Mouse (Mus musculus) midbrain, embryonic 15.5 days (tissue): ENCODE measurements around the gene Sprr2e. TPM values are rescaled to one million over a fixed set of nuclear protein-coding genes. Genes with fewer than 3 reads are reported as not detected.

Experiments used
- ATAC-seq: fragments of 200-750 bp; cut with Nextera tagmentation; replicated peaks from 2 replicates; pipeline ENCODE4 v1.8.0; 2017; ENCODE audit warnings: moderate TSS enrichment
- H3K27ac ChIP-seq: fragments of 300-500 bp; sonication (generic); 2 replicates; pipeline ENCODE4 v1.5.1; 2015; ENCODE audit warnings: mild to moderate bottlenecking, inconsistent platforms
- H3K27me3 ChIP-seq: fragments of 300-500 bp; sonication (generic); replicated peaks from 2 replicates; pipeline ENCODE4 v1.6.1; 2015; ENCODE audit warnings: inconsistent platforms
- H3K36me3 ChIP-seq: fragments of 300-500 bp; sonication (generic); replicated peaks from 2 replicates; pipeline ENCODE4 v1.6.1; 2015; ENCODE audit warnings: inconsistent platforms
- H3K4me1 ChIP-seq: fragments of 300-500 bp; sonication (generic); 2 replicates; pipeline ENCODE4 v1.6.1; 2015; ENCODE audit warnings: inconsistent platforms
- H3K4me2 ChIP-seq: fragments of 300-500 bp; sonication (generic); 2 replicates; pipeline ENCODE4 v1.6.1; 2015; ENCODE audit warnings: inconsistent platforms, mild to moderate bottlenecking, moderate library complexity
- H3K4me3 ChIP-seq: fragments of 300-500 bp; sonication (generic); 2 replicates; pipeline ENCODE4 v1.5.1; 2015; ENCODE audit warnings: mild to moderate bottlenecking, inconsistent platforms
- H3K9ac ChIP-seq: fragments of 300-500 bp; sonication (generic); 2 replicates; pipeline ENCODE4 v1.6.1; 2015; ENCODE audit warnings: mild to moderate bottlenecking, inconsistent platforms
- H3K9me3 ChIP-seq: fragments of 300-500 bp; sonication (generic); 2 replicates; pipeline ENCODE4 v1.6.1; 2016; ENCODE audit warnings: inconsistent platforms
- WGBS: fragments of 180-500 bp; shearing (Covaris S2); methylation state at CpG from one replicate; pipeline ENCODE4 v1.1.7; 2015; ENCODE audit warnings: mixed read lengths; 5-methylcytosine and 5-hydroxymethylcytosine counted together
- polyA plus RNA-seq: library from polyadenylated mRNA; unstranded; fragments of >200 nt; fragmentation: Nextera tagmentation; extraction: Ambion mirVana; gene quantifications from 2 replicates; pipeline ENCODE4 v1.2.1, GENCODE M21; 2015

Gene Sprr2e
- not detected in 2 replicates for polyA plus RNA-seq

- ATAC-seq = no peak
- Histone ChIP-seq H3K27ac (no peak within 1 kb of the TSS), H3K4me2 (no peak within 1 kb of the TSS), H3K9ac (no peak within 1 kb of the TSS), H3K4me3 (no peak within 1 kb of the TSS), H3K36me3 (no peaks in the 10 kb centered on the region), H3K9me3 (no peaks in the 10 kb centered on the region), H3K4me1 (no peaks in the 10 kb centered on the region), H3K27me3 (no peaks in the 10 kb centered on the region)
- 89% methylated on average over 2 of the region's 2 CpGs for WGBS
These were observed at the start of gene Sprr2e for GRCm38 (mm10) chr3:92351843-92352242. Gene Sprr2e, plus strand, starts transcription at chr3:92352143.

- 93% methylated on average over 1 of the region's 1 CpGs for WGBS
- H3K4me3 ChIP-seq = no peak overlapping the region
- no peak overlapping the region for H3K4me2 ChIP-seq
- ATAC-seq = no peak
- no peaks in the 10 kb centered on the region for H3K27me3 ChIP-seq
- H3K9me3 ChIP-seq = no peaks in the 10 kb centered on the region
- no peaks in the 10 kb centered on the region for H3K4me1 ChIP-seq
- no peaks in the 10 kb centered on the region for H3K36me3 ChIP-seq
- no peak overlapping the region for H3K27ac ChIP-seq
- no peak overlapping the region for H3K9ac ChIP-seq
These were observed 44.5 kb upstream of the Sprr2e start for GRCm38 (mm10) chr3:92307406-92307805.

GRCm38 (mm10) chr3:92316320-92316719 lies 35.6 kb upstream of the Sprr2e start, which contains the start of gene Sprr2b:
Gene Sprr2b, plus strand, starts transcription at chr3:92316620.
- H3K4me3 ChIP-seq = no peak within 1 kb of the TSS
- no peaks in the 10 kb centered on the region for H3K4me1 ChIP-seq
- 77% methylated on average over 2 of the region's 2 CpGs for WGBS
- H3K9me3 ChIP-seq = no peaks in the 10 kb centered on the region
- H3K36me3 ChIP-seq = no peaks in the 10 kb centered on the region
- no peak for ATAC-seq
- no peak within 1 kb of the TSS for H3K27ac ChIP-seq
- H3K9ac ChIP-seq = no peak within 1 kb of the TSS
- H3K27me3 ChIP-seq = no peaks in the 10 kb centered on the region
- no peak within 1 kb of the TSS for H3K4me2 ChIP-seq

- H3K36me3 ChIP-seq = no peaks in the 10 kb centered on the region
- ATAC-seq = no peak
These were observed 34.6 kb upstream of the Sprr2e start for GRCm38 (mm10) chr3:92317384-92317783.

GRCm38 (mm10) chr3:92336278-92336677 lies 15.7 kb upstream of the Sprr2e start:
- Histone ChIP-seq H3K27ac (no peak overlapping the region), H3K9ac (no peak overlapping the region), H3K4me3 (no peak overlapping the region), H3K4me1 (no peaks in the 10 kb centered on the region), H3K9me3 (no peaks in the 10 kb centered on the region), H3K4me2 (no peak overlapping the region), H3K36me3 (no peaks in the 10 kb centered on the region), H3K27me3 (no peaks in the 10 kb centered on the region)
- ATAC-seq = no peak
- 88% methylated on average over 1 of the region's 1 CpGs for WGBS

More at GRCm38 (mm10) chr3:92317384-92317783, 34.6 kb upstream of the Sprr2e start:
- H3K9me3 ChIP-seq = no peaks in the 10 kb centered on the region
- H3K9ac ChIP-seq = no peak overlapping the region
- no peaks in the 10 kb centered on the region for H3K4me1 ChIP-seq
- 58% methylated on average over 2 of the region's 2 CpGs for WGBS
- H3K27me3 ChIP-seq = no peaks in the 10 kb centered on the region
- no peak overlapping the region for H3K4me3 ChIP-seq
- H3K27ac ChIP-seq = no peak overlapping the region
- H3K4me2 ChIP-seq = no peak overlapping the region

GRCm38 (mm10) chr3:92338840-92339239 lies 13.1 kb upstream of the Sprr2e start, which contains the start of gene Sprr2d:
Gene Sprr2d, plus strand, starts transcription at chr3:92339140.
- no peak within 1 kb of the TSS for H3K27ac ChIP-seq
- H3K27me3 ChIP-seq = no peaks in the 10 kb centered on the region
- ATAC-seq = no peak
- WGBS = 94% methylated on average over 5 of the region's 5 CpGs
- H3K4me2 ChIP-seq = no peak within 1 kb of the TSS
- no peaks in the 10 kb centered on the region for H3K4me1 ChIP-seq
- H3K4me3 ChIP-seq = no peak within 1 kb of the TSS
- H3K36me3 ChIP-seq = no peaks in the 10 kb centered on the region
- no peak within 1 kb of the TSS for H3K9ac ChIP-seq
- no peaks in the 10 kb centered on the region for H3K9me3 ChIP-seq

GRCm38 (mm10) chr3:92361619-92362018 lies 9.7 kb downstream of the Sprr2e start:
- H3K4me2 ChIP-seq = no peak overlapping the region
- no peak overlapping the region for H3K9ac ChIP-seq
- no peak for ATAC-seq
- H3K27ac ChIP-seq = no peak overlapping the region
- no peaks in the 10 kb centered on the region for H3K4me1 ChIP-seq
- H3K4me3 ChIP-seq = no peak overlapping the region
- H3K36me3 ChIP-seq = no peaks in the 10 kb centered on the region
- no peaks in the 10 kb centered on the region for H3K9me3 ChIP-seq
- no peaks in the 10 kb centered on the region for H3K27me3 ChIP-seq

- no peak within 1 kb of the TSS for H3K9ac ChIP-seq
- H3K4me1 ChIP-seq = no peaks in the 10 kb centered on the region
- no peak within 1 kb of the TSS for H3K4me3 ChIP-seq
- ATAC-seq = no peak
- 50% methylated on average over 3 of the region's 3 CpGs for WGBS
- no peak within 1 kb of the TSS for H3K27ac ChIP-seq
- no peak within 1 kb of the TSS for H3K4me2 ChIP-seq
- H3K9me3 ChIP-seq = no peaks in the 10 kb centered on the region
- no peaks in the 10 kb centered on the region for H3K36me3 ChIP-seq
- no peaks in the 10 kb centered on the region for H3K27me3 ChIP-seq
These were observed 12.9 kb downstream of the Sprr2e start, which contains the start of gene Sprr2f for GRCm38 (mm10) chr3:92364887-92365286. Gene Sprr2f, plus strand, starts transcription at chr3:92365187.

- H3K27ac ChIP-seq = no peak overlapping the region
- H3K9me3 ChIP-seq = no peaks in the 10 kb centered on the region
- no peaks in the 10 kb centered on the region for H3K27me3 ChIP-seq
- ATAC-seq = no peak
- no peak overlapping the region for H3K4me2 ChIP-seq
- H3K4me1 ChIP-seq = no peaks in the 10 kb centered on the region
- no peaks in the 10 kb centered on the region for H3K36me3 ChIP-seq
- H3K4me3 ChIP-seq = no peak overlapping the region
- no peak overlapping the region for H3K9ac ChIP-seq
- WGBS = 79% methylated on average over 2 of the region's 2 CpGs
These were observed 21.7 kb downstream of the Sprr2e start for GRCm38 (mm10) chr3:92373613-92374012.

GRCm38 (mm10) chr3:92385385-92385784 lies 33.4 kb downstream of the Sprr2e start, which contains the start of gene Sprr2h:
Gene Sprr2h, plus strand, starts transcription at chr3:92385685.
- H3K4me1 ChIP-seq = no peaks in the 10 kb centered on the region
- H3K9ac ChIP-seq = no peak within 1 kb of the TSS
- no peaks in the 10 kb centered on the region for H3K36me3 ChIP-seq
- no peak within 1 kb of the TSS for H3K4me3 ChIP-seq
- no peak within 1 kb of the TSS for H3K4me2 ChIP-seq
- no peaks in the 10 kb centered on the region for H3K9me3 ChIP-seq
- H3K27ac ChIP-seq = no peak within 1 kb of the TSS
- WGBS = 74% methylated on average over 1 of the region's 1 CpGs
- no peak for ATAC-seq
- H3K27me3 ChIP-seq = no peaks in the 10 kb centered on the region

- no peak for ATAC-seq
These were observed 42.4 kb downstream of the Sprr2e start for GRCm38 (mm10) chr3:92394301-92394700.

More at GRCm38 (mm10) chr3:92394301-92394700, 42.4 kb downstream of the Sprr2e start:
- Histone ChIP-seq H3K36me3 (no peaks in the 10 kb centered on the region), H3K27me3 (no peaks in the 10 kb centered on the region), H3K4me3 (no peak overlapping the region), H3K4me2 (no peak overlapping the region), H3K4me1 (no peaks in the 10 kb centered on the region), H3K9me3 (no peaks in the 10 kb centered on the region), H3K9ac (no peak overlapping the region), H3K27ac (no peak overlapping the region)
- WGBS = 67% methylated on average over 1 of the region's 1 CpGs
